Mouse (Mus musculus): Measurements from ENCODE around the gene Snrnp70.

DNA sequence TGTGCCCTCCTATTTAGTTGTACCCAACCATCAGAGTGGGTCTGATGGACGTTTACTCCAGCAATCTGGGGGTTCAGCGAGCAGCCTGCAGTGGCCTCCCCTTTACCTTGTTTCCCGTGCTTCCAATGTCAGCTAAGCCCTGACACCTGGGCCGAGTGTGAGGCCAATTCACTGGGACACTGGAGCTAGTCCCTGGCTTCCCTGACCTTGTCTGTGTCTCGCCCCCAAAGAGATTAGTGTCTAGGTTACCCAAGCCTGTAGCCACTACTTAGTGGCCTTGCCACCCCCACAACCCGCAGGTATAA is 25.0 kb upstream of the Snrnp70 start, which contains the start of gene Lhb:
- TF ChIP-seq CTCF (IDR thresholded peaks at IDR 0.05; ENCODE audit: control insufficient read depth, insufficient read depth, low read length) (no peak), POLR2A (IDR thresholded peaks at IDR 0.05; ENCODE audit: borderline replicate concordance, control insufficient read depth, low read depth, low read length) (no peak)
